Mouse (Mus musculus): Measurements from ENCODE around the gene Tepp. TPM values are rescaled to one million over a fixed set of nuclear protein-coding genes. Genes with fewer than 3 reads are reported as not detected.

The Tepp gene
- polyA plus RNA-seq, 1 experiment from 2014 or later: not detected

GRCm38 (mm10) chr8:95324646-95325045 lies 14.3 kb downstream of the Tepp start:
- Histone ChIP-seq H3K4me3 (ENCODE audit: low read depth, low read length) (no peak overlapping the region), H3K9me3 (replicated peaks; ENCODE audit: control insufficient read depth, low read length) (no peaks in the 10 kb centered on the region), H3K27ac (ENCODE audit: low read length) (no peak overlapping the region), H3K4me1 (ENCODE audit: control insufficient read depth, low read depth, low read length) (peaks cover 6% of the 10 kb centered on the region), H3K9ac (ENCODE audit: low read depth, low read length) (no peak overlapping the region), H3K36me3 (ENCODE audit: control insufficient read depth, insufficient read depth) (peaks cover 18% of the 10 kb centered on the region), H3K4me2 (ENCODE audit: low read depth, low read length) (no peak overlapping the region), H3K27me3 (ENCODE audit: control insufficient read depth, insufficient read depth, low read depth, low read length) (peaks cover 13% of the 10 kb centered on the region)
- WGBS (ENCODE audit: insufficient replicate concordance): 59% methylated on average over 5 of the region's 5 CpGs
- ATAC-seq (ENCODE audit: low read depth): no peak

- Histone ChIP-seq H3K27ac (ENCODE audit: low read length) (no peak overlapping the region), H3K4me2 (ENCODE audit: low read depth, low read length) (no peak overlapping the region), H3K9ac (ENCODE audit: low read depth, low read length) (no peak overlapping the region), H3K9me3 (replicated peaks; ENCODE audit: control insufficient read depth, low read length) (no peaks in the 10 kb centered on the region), H3K4me3 (ENCODE audit: low read depth, low read length) (no peak overlapping the region), H3K4me1 (ENCODE audit: control insufficient read depth, low read depth, low read length) (peaks cover 13% of the 10 kb centered on the region), H3K27me3 (ENCODE audit: control insufficient read depth, insufficient read depth, low read depth, low read length) (no peaks in the 10 kb centered on the region), H3K36me3 (ENCODE audit: control insufficient read depth, insufficient read depth) (peaks cover 18% of the 10 kb centered on the region)
- no peak for ATAC-seq (ENCODE audit: low read depth)
- WGBS (ENCODE audit: insufficient replicate concordance): 67% methylated on average over 5 of the region's 5 CpGs
Measured at GRCm38 (mm10) chr8:95326822-95327221, 16.5 kb downstream of the Tepp start.

GRCm38 (mm10) chr8:95327866-95328465 lies 17.6 kb downstream of the Tepp start:
- Histone ChIP-seq H3K9me3 (replicated peaks; ENCODE audit: control insufficient read depth, low read length) (no peaks in the 10 kb centered on the region), H3K4me1 (ENCODE audit: control insufficient read depth, low read depth, low read length) (peaks cover 21% of the 10 kb centered on the region), H3K27ac (ENCODE audit: low read length) (no peak overlapping the region), H3K9ac (ENCODE audit: low read depth, low read length) (no peak overlapping the region), H3K36me3 (ENCODE audit: control insufficient read depth, insufficient read depth) (peaks cover 18% of the 10 kb centered on the region), H3K4me3 (ENCODE audit: low read depth, low read length) (no peak overlapping the region), H3K27me3 (ENCODE audit: control insufficient read depth, insufficient read depth, low read depth, low read length) (no peaks in the 10 kb centered on the region), H3K4me2 (ENCODE audit: low read depth, low read length) (no peak overlapping the region)
- ATAC-seq (ENCODE audit: low read depth): no peak
- WGBS (ENCODE audit: insufficient replicate concordance): 91% methylated on average over 44 of the region's 46 CpGs

GRCm38 (mm10) chr8:95330367-95330766 lies 20.0 kb downstream of the Tepp start:
- WGBS (ENCODE audit: insufficient replicate concordance): 21% methylated on average over 1 of the region's 1 CpGs
- Histone ChIP-seq H3K27me3 (ENCODE audit: control insufficient read depth, insufficient read depth, low read depth, low read length) (no peaks in the 10 kb centered on the region), H3K4me2 (ENCODE audit: low read depth, low read length) (peak overlapping the region; percentile 94), H3K4me1 (ENCODE audit: control insufficient read depth, low read depth, low read length) (peaks cover 21% of the 10 kb centered on the region), H3K9me3 (replicated peaks; ENCODE audit: control insufficient read depth, low read length) (no peaks in the 10 kb centered on the region), H3K36me3 (ENCODE audit: control insufficient read depth, insufficient read depth) (peaks cover 18% of the 10 kb centered on the region), H3K9ac (ENCODE audit: low read depth, low read length) (no peak overlapping the region), H3K27ac (ENCODE audit: low read length) (no peak overlapping the region), H3K4me3 (ENCODE audit: low read depth, low read length) (no peak overlapping the region; the same call in 1 of the 2 replicates)
- ATAC-seq (ENCODE audit: low read depth): no peak

GRCm38 (mm10) chr8:95331156-95331719 lies 20.9 kb downstream of the Tepp start:
- Histone ChIP-seq H3K9me3 (replicated peaks; ENCODE audit: control insufficient read depth, low read length) (no peaks in the 10 kb centered on the region), H3K4me2 (ENCODE audit: low read depth, low read length) (peak overlapping the region; percentile 94), H3K9ac (ENCODE audit: low read depth, low read length) (peak overlapping the region; percentile 78), H3K4me3 (ENCODE audit: low read depth, low read length) (peak overlapping the region; percentile 77), H3K27me3 (ENCODE audit: control insufficient read depth, insufficient read depth, low read depth, low read length) (no peaks in the 10 kb centered on the region), H3K27ac (ENCODE audit: low read length) (peak overlapping the region; percentile 94), H3K36me3 (ENCODE audit: control insufficient read depth, insufficient read depth) (peaks cover 18% of the 10 kb centered on the region), H3K4me1 (ENCODE audit: control insufficient read depth, low read depth, low read length) (peaks cover 21% of the 10 kb centered on the region)
- peak; percentile 30 for ATAC-seq (ENCODE audit: low read depth)
- 0% methylated on average over 38 of the region's 38 CpGs for WGBS (ENCODE audit: insufficient replicate concordance)

GRCm38 (mm10) chr8:95331720-95332436 lies 21.5 kb downstream of the Tepp start, which contains the start of the genes Zfp319 and Usb1:
Gene Zfp319, minus strand, starts transcription at chr8:95331950.
Gene Usb1, plus strand, starts transcription at chr8:95332284.
- Histone ChIP-seq H3K9ac (ENCODE audit: low read depth, low read length) (peak within 1 kb of the TSS; percentile 78), H3K4me3 (ENCODE audit: low read depth, low read length) (peak within 1 kb of the TSS; percentile 77), H3K27ac (ENCODE audit: low read length) (peak within 1 kb of the TSS; percentile 94), H3K4me1 (ENCODE audit: control insufficient read depth, low read depth, low read length) (peaks cover 21% of the 10 kb centered on the region), H3K27me3 (ENCODE audit: control insufficient read depth, insufficient read depth, low read depth, low read length) (no peaks in the 10 kb centered on the region), H3K4me2 (ENCODE audit: low read depth, low read length) (peak within 1 kb of the TSS; percentile 94), H3K9me3 (replicated peaks; ENCODE audit: control insufficient read depth, low read length) (no peaks in the 10 kb centered on the region), H3K36me3 (ENCODE audit: control insufficient read depth, insufficient read depth) (peaks cover 18% of the 10 kb centered on the region)
- peak; percentile 91 for ATAC-seq (ENCODE audit: low read depth)
- under 1% methylated on average over 68 of the region's 80 CpGs for WGBS (ENCODE audit: insufficient replicate concordance)

- H3K4me2 ChIP-seq (ENCODE audit: low read depth, low read length): peak overlapping the region; percentile 94
- H3K36me3 ChIP-seq (ENCODE audit: control insufficient read depth, insufficient read depth): peaks cover 16% of the 10 kb centered on the region
- peak overlapping the region; percentile 78 for H3K9ac ChIP-seq (ENCODE audit: low read depth, low read length)
- peaks cover 21% of the 10 kb centered on the region for H3K4me1 ChIP-seq (ENCODE audit: control insufficient read depth, low read depth, low read length)
- H3K9me3 ChIP-seq (replicated peaks; ENCODE audit: control insufficient read depth, low read length): no peaks in the 10 kb centered on the region
- ATAC-seq (ENCODE audit: low read depth): no peak
- H3K4me3 ChIP-seq (ENCODE audit: low read depth, low read length): peak overlapping the region; percentile 77
- 22% methylated on average over 21 of the region's 21 CpGs for WGBS (ENCODE audit: insufficient replicate concordance)
- H3K27me3 ChIP-seq (ENCODE audit: control insufficient read depth, insufficient read depth, low read depth, low read length): no peaks in the 10 kb centered on the region
- H3K27ac ChIP-seq (ENCODE audit: low read length): peak overlapping the region; percentile 94
Measured at GRCm38 (mm10) chr8:95332437-95333199, 22.3 kb downstream of the Tepp start.

GRCm38 (mm10) chr8:95335706-95336105 lies 25.3 kb downstream of the Tepp start:
- ATAC-seq (ENCODE audit: low read depth): no peak
- Histone ChIP-seq H3K9ac (ENCODE audit: low read depth, low read length) (no peak overlapping the region), H3K4me3 (ENCODE audit: low read depth, low read length) (no peak overlapping the region), H3K36me3 (ENCODE audit: control insufficient read depth, insufficient read depth) (no peaks in the 10 kb centered on the region; the same call in 1 of the 2 replicates), H3K9me3 (replicated peaks; ENCODE audit: control insufficient read depth, low read length) (no peaks in the 10 kb centered on the region), H3K4me1 (ENCODE audit: control insufficient read depth, low read depth, low read length) (peaks cover 15% of the 10 kb centered on the region), H3K27ac (ENCODE audit: low read length) (no peak overlapping the region), H3K4me2 (ENCODE audit: low read depth, low read length) (no peak overlapping the region), H3K27me3 (ENCODE audit: control insufficient read depth, insufficient read depth, low read depth, low read length) (no peaks in the 10 kb centered on the region)
- 47% methylated on average over 1 of the region's 1 CpGs for WGBS (ENCODE audit: insufficient replicate concordance)

Data from liver, embryonic 16.5 days (tissue).